Mouse (Mus musculus): ENCODE results near the gene Gm10188. TPM values are rescaled to one million over a fixed set of nuclear protein-coding genes. Genes with fewer than 3 reads are reported as not detected.

Gm10188 gene
- polyA plus RNA-seq, 1 experiment, result not detected

DNA sequence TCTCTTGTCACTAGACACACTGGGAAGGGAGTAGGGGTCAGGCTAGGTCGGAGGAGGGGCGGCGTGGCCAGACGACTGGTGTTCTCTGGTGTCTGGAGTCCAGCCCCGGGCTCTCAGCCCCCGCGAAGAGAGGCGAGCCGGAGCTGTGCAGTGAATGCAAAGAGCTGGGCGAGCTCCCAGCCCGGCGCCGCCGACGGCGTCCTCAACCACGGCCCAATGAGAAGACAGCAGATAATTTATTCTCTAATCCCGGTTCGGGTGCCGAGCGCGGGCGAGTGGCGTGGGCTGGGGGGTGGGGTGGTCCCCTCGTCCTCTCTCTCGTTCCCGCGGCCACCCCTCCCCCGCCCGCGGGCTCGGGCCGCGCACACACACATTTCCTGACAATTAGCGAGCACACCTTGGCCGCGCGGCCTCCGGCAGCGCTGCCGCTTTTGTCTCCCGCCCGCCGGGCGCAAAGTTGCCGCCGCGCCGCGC is 39.5 kb downstream of the Gm10188 start:
- Histone ChIP-seq H3K27me3 (ENCODE audit: control insufficient read depth, insufficient read depth, low read length) (peaks cover 58% of the 10 kb centered on the region), H3K36me3 (ENCODE audit: control insufficient read depth, insufficient read depth, low read length) (no peaks in the 10 kb centered on the region), H3K27ac (ENCODE audit: insufficient read depth, low read depth, low read length) (no peak overlapping the region), H3K4me1 (ENCODE audit: control insufficient read depth, insufficient read depth, insufficient read length, low read length) (no peaks in the 10 kb centered on the region), H3K4me3 (ENCODE audit: low read depth, low read length) (peak overlapping the region; percentile 57)
- no peak for TF ChIP-seq POLR2A (IDR thresholded peaks at IDR 0.05; ENCODE audit: low read depth, low read length)
- no peak for TF ChIP-seq CTCF (IDR thresholded peaks at IDR 0.05; ENCODE audit: extremely low read depth, insufficient read length, insufficient replicate concordance, low read depth, low read length)
- under 1% methylated on average over 50 of the region's 50 CpGs for WGBS

GRCm38 (mm10) chr1:132189231-132189630 is 40.3 kb downstream of the Gm10188 start:
- H3K27me3 ChIP-seq (ENCODE audit: control insufficient read depth, insufficient read depth, low read length), result peaks cover 54% of the 10 kb centered on the region
- no peak overlapping the region for H3K27ac ChIP-seq (ENCODE audit: insufficient read depth, low read depth, low read length)
- no peak overlapping the region for H3K4me3 ChIP-seq (ENCODE audit: low read depth, low read length)
- H3K36me3 ChIP-seq (ENCODE audit: control insufficient read depth, insufficient read depth, low read length), result no peaks in the 10 kb centered on the region
- H3K4me1 ChIP-seq (ENCODE audit: control insufficient read depth, insufficient read depth, insufficient read length, low read length), result no peaks in the 10 kb centered on the region
- WGBS, result 46% methylated on average over 4 of the region's 4 CpGs
- TF ChIP-seq POLR2A (IDR thresholded peaks at IDR 0.05; ENCODE audit: low read depth, low read length) (no peak), CTCF (IDR thresholded peaks at IDR 0.05; ENCODE audit: extremely low read depth, insufficient read length, insufficient replicate concordance, low read depth, low read length) (no peak)

- peaks cover 48% of the 10 kb centered on the region for H3K27me3 ChIP-seq (ENCODE audit: control insufficient read depth, insufficient read depth, low read length)
- no peaks in the 10 kb centered on the region for H3K4me1 ChIP-seq (ENCODE audit: control insufficient read depth, insufficient read depth, insufficient read length, low read length)
- H3K36me3 ChIP-seq (ENCODE audit: control insufficient read depth, insufficient read depth, low read length), result no peaks in the 10 kb centered on the region
- 38% methylated on average over 9 of the region's 9 CpGs for WGBS
- no peak for TF ChIP-seq POLR2A (IDR thresholded peaks at IDR 0.05; ENCODE audit: low read depth, low read length)
- TF ChIP-seq CTCF (IDR thresholded peaks at IDR 0.05; ENCODE audit: extremely low read depth, insufficient read length, insufficient replicate concordance, low read depth, low read length), result no peak
- H3K27ac ChIP-seq (ENCODE audit: insufficient read depth, low read depth, low read length), result no peak overlapping the region
- no peak overlapping the region for H3K4me3 ChIP-seq (ENCODE audit: low read depth, low read length)
These were observed 41.0 kb downstream of the Gm10188 start for GRCm38 (mm10) chr1:132188442-132189066.

DNA sequence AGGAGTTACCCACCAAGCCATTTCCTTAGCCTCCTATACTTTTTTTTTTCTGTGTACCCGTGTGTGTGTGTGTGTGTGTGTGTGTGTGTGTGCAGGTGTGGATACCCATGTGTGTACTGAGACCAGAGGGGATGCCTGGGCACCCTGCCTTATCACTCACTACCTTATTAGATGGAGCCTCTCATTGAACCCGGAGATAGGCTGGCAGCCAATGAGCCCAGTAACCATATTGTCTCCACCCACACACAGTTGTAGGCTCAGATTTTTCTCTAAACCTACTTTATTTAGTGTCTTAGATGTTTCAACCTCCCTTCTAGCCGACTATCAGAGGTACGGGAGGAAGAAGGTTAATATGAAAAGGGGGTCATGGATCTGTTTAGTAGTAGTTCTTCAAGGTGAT is 43.3 kb downstream of the Gm10188 start:
- no peaks in the 10 kb centered on the region for H3K36me3 ChIP-seq (ENCODE audit: control insufficient read depth, insufficient read depth, low read length)
- no peaks in the 10 kb centered on the region for H3K4me1 ChIP-seq (ENCODE audit: control insufficient read depth, insufficient read depth, insufficient read length, low read length)
- TF ChIP-seq POLR2A (IDR thresholded peaks at IDR 0.05; ENCODE audit: low read depth, low read length), result no peak
- no peak for TF ChIP-seq CTCF (IDR thresholded peaks at IDR 0.05; ENCODE audit: extremely low read depth, insufficient read length, insufficient replicate concordance, low read depth, low read length)
- WGBS, result 77% methylated on average over 4 of the region's 4 CpGs
- H3K4me3 ChIP-seq (ENCODE audit: low read depth, low read length), result no peak overlapping the region
- H3K27me3 ChIP-seq (ENCODE audit: control insufficient read depth, insufficient read depth, low read length), result peaks cover 30% of the 10 kb centered on the region
- H3K27ac ChIP-seq (ENCODE audit: insufficient read depth, low read depth, low read length), result no peak overlapping the region

Other genes with a start within 250 kb of the Gm10188 start
- 8.0 and 16.6 TPM in 2 replicates for gene Elk4, start 222.2 kb downstream of the Gm10188 start, polyA plus RNA-seq (2012; rRNA removed)
- 14.0 and 28.0 TPM in 2 replicates for gene Mfsd4a, start 161.7 kb downstream of the Gm10188 start, polyA plus RNA-seq (2012; rRNA removed)
- gene Cdk18, start 90.1 kb downstream of the Gm10188 start, polyA plus RNA-seq (2012; rRNA removed), result 84.2 and 133 TPM in 2 replicates
- gene Lemd1, start 38.3 kb downstream of the Gm10188 start, polyA plus RNA-seq (2012; rRNA removed), result 0.09 and 0.10 TPM in 2 replicates
- gene AC124108.1, start 38.3 kb downstream of the Gm10188 start, polyA plus RNA-seq (2012; rRNA removed), result not detected in 2 replicates
- 0.75 and 1.5 TPM in 2 replicates for gene Klhdc8a, start 68.9 kb upstream of the Gm10188 start, polyA plus RNA-seq (2012; rRNA removed)
- 24.3 and 99.9 TPM in 2 replicates for gene Nuak2, start 86.4 kb upstream of the Gm10188 start, polyA plus RNA-seq (2012; rRNA removed)
- 2.8 and 3.8 TPM in 2 replicates for gene Tmcc2, start 161.5 kb upstream of the Gm10188 start, polyA plus RNA-seq (2012; rRNA removed)
- 1.9 and 2.5 TPM in 2 replicates for gene Dstyk, start 187.8 kb upstream of the Gm10188 start, polyA plus RNA-seq (2012; rRNA removed)
- 3.6 and 4.7 TPM in 2 replicates for gene Rbbp5, start 247.6 kb upstream of the Gm10188 start, polyA plus RNA-seq (2012; rRNA removed)

All from small intestine, adult 2 months (tissue).